Mouse (Mus musculus): Measurements from ENCODE around the gene Stk36. TPM values are rescaled to one million over a fixed set of nuclear protein-coding genes. Genes with fewer than 3 reads are reported as not detected.

Stk36 gene
- polyA plus RNA-seq, 1 experiment from 2014 or later, result 12.5 TPM

GRCm38 (mm10) chr1:74624183-74624582, 22.9 kb downstream of the Stk36 start:
- Histone ChIP-seq H3K4me1 (ENCODE audit: insufficient read depth, low read depth, low read length) (no peaks in the 10 kb centered on the region), H3K4me3 (ENCODE audit: low read depth, low read length) (no peak overlapping the region), H3K4me2 (replicated peaks; ENCODE audit: low read depth, low read length) (no peak overlapping the region), H3K36me3 (ENCODE audit: insufficient read depth, low read length) (no peaks in the 10 kb centered on the region), H3K27me3 (replicated peaks; ENCODE audit: insufficient read depth, low read length) (no peaks in the 10 kb centered on the region), H3K9me3 (ENCODE audit: low read length) (no peaks in the 10 kb centered on the region), H3K9ac (replicated peaks; ENCODE audit: low read depth) (no peak overlapping the region), H3K27ac (ENCODE audit: low read length) (peak overlapping the region; percentile 62; the same call in 1 of the 2 replicates)
- TF ChIP-seq CTCF (IDR thresholded peaks at IDR 0.05) (no peak), EP300 (IDR thresholded peaks at IDR 0.05) (peak; percentile 98)
- DNase-seq (ENCODE audit: low spot score) (peak; percentile 80), ATAC-seq (peak; percentile 97)
- 68% methylated on average over 1 of the region's 1 CpGs for WGBS

- 59% methylated on average over 4 of the region's 4 CpGs for WGBS
- peak; percentile 62 for ATAC-seq
- no peaks in the 10 kb centered on the region for H3K4me1 ChIP-seq (ENCODE audit: insufficient read depth, low read depth, low read length)
- H3K36me3 ChIP-seq (ENCODE audit: insufficient read depth, low read length), result no peaks in the 10 kb centered on the region
- no peak overlapping the region for H3K9ac ChIP-seq (replicated peaks; ENCODE audit: low read depth)
- H3K27ac ChIP-seq (ENCODE audit: low read length), result peak overlapping the region; percentile 62
- no peaks in the 10 kb centered on the region for H3K27me3 ChIP-seq (replicated peaks; ENCODE audit: insufficient read depth, low read length)
- H3K9me3 ChIP-seq (ENCODE audit: low read length), result no peaks in the 10 kb centered on the region
- TF ChIP-seq EP300 (IDR thresholded peaks at IDR 0.05) (peak; percentile 70), CTCF (IDR thresholded peaks at IDR 0.05) (no peak)
- no peak overlapping the region for H3K4me3 ChIP-seq (ENCODE audit: low read depth, low read length)
- 0 out of 2 replicates have a peak overlapping the region, but pooled peaks have one; percentile 6 for H3K4me2 ChIP-seq (replicated peaks; ENCODE audit: low read depth, low read length)
- DNase-seq (ENCODE audit: low spot score), result peak; percentile 30
Measured at GRCm38 (mm10) chr1:74626076-74626475, 24.8 kb downstream of the Stk36 start.

- no peak overlapping the region for H3K4me3 ChIP-seq (ENCODE audit: low read depth, low read length)
- no peaks in the 10 kb centered on the region for H3K4me1 ChIP-seq (ENCODE audit: insufficient read depth, low read depth, low read length)
- H3K9ac ChIP-seq (replicated peaks; ENCODE audit: low read depth), result no peak overlapping the region
- H3K36me3 ChIP-seq (ENCODE audit: insufficient read depth, low read length), result no peaks in the 10 kb centered on the region
- 34% methylated on average over 7 of the region's 7 CpGs for WGBS
- TF ChIP-seq CTCF (IDR thresholded peaks at IDR 0.05), result no peak
- no peak for TF ChIP-seq EP300 (IDR thresholded peaks at IDR 0.05)
- no peaks in the 10 kb centered on the region for H3K27me3 ChIP-seq (replicated peaks; ENCODE audit: insufficient read depth, low read length)
- no peaks in the 10 kb centered on the region for H3K9me3 ChIP-seq (ENCODE audit: low read length)
- ATAC-seq, result no peak
- no peak overlapping the region for H3K4me2 ChIP-seq (replicated peaks; ENCODE audit: low read depth, low read length)
- no peak for DNase-seq (ENCODE audit: low spot score)
- no peak overlapping the region for H3K27ac ChIP-seq (ENCODE audit: low read length)
Measured at GRCm38 (mm10) chr1:74628001-74628400, 26.8 kb downstream of the Stk36 start.

GRCm38 (mm10) chr1:74632734-74633133, 31.5 kb downstream of the Stk36 start:
- WGBS, result 81% methylated on average over 4 of the region's 4 CpGs

GRCm38 (mm10) chr1:74643524-74643923, 42.3 kb downstream of the Stk36 start:
- H3K9me3 ChIP-seq (ENCODE audit: low read length), result no peaks in the 10 kb centered on the region
- H3K9ac ChIP-seq (replicated peaks; ENCODE audit: low read depth), result no peak overlapping the region
- peak; percentile 36 for DNase-seq (ENCODE audit: low spot score)
- H3K4me3 ChIP-seq (ENCODE audit: low read depth, low read length), result no peak overlapping the region
- peak; percentile 81 for ATAC-seq
- no peak overlapping the region for H3K4me2 ChIP-seq (replicated peaks; ENCODE audit: low read depth, low read length)
- H3K27me3 ChIP-seq (replicated peaks; ENCODE audit: insufficient read depth, low read length), result no peaks in the 10 kb centered on the region
- H3K36me3 ChIP-seq (ENCODE audit: insufficient read depth, low read length), result no peaks in the 10 kb centered on the region
- TF ChIP-seq CTCF (IDR thresholded peaks at IDR 0.05), result no peak
- TF ChIP-seq EP300 (IDR thresholded peaks at IDR 0.05), result peak; percentile 78; the same call in 1 of the 2 replicates
- H3K27ac ChIP-seq (ENCODE audit: low read length), result no peak overlapping the region
- H3K4me1 ChIP-seq (ENCODE audit: insufficient read depth, low read depth, low read length), result no peaks in the 10 kb centered on the region
- 25% methylated on average over 2 of the region's 2 CpGs for WGBS

More at GRCm38 (mm10) chr1:74632734-74633133, 31.5 kb downstream of the Stk36 start:
- H3K4me1 ChIP-seq (ENCODE audit: insufficient read depth, low read depth, low read length), result no peaks in the 10 kb centered on the region
- H3K27me3 ChIP-seq (replicated peaks; ENCODE audit: insufficient read depth, low read length), result no peaks in the 10 kb centered on the region
- no peak overlapping the region for H3K27ac ChIP-seq (ENCODE audit: low read length)
- H3K4me3 ChIP-seq (ENCODE audit: low read depth, low read length), result no peak overlapping the region
- DNase-seq (ENCODE audit: low spot score) (no peak), ATAC-seq (no peak)
- no peaks in the 10 kb centered on the region for H3K9me3 ChIP-seq (ENCODE audit: low read length)
- no peak for TF ChIP-seq EP300 (IDR thresholded peaks at IDR 0.05)
- TF ChIP-seq CTCF (IDR thresholded peaks at IDR 0.05), result no peak
- H3K9ac ChIP-seq (replicated peaks; ENCODE audit: low read depth), result no peak overlapping the region
- H3K36me3 ChIP-seq (ENCODE audit: insufficient read depth, low read length), result no peaks in the 10 kb centered on the region
- no peak overlapping the region for H3K4me2 ChIP-seq (replicated peaks; ENCODE audit: low read depth, low read length)

GRCm38 (mm10) chr1:74643926-74644325, 42.7 kb downstream of the Stk36 start:
- H3K4me2 ChIP-seq (replicated peaks; ENCODE audit: low read depth, low read length), result no peak overlapping the region
- no peaks in the 10 kb centered on the region for H3K4me1 ChIP-seq (ENCODE audit: insufficient read depth, low read depth, low read length)
- H3K4me3 ChIP-seq (ENCODE audit: low read depth, low read length), result no peak overlapping the region
- H3K27me3 ChIP-seq (replicated peaks; ENCODE audit: insufficient read depth, low read length), result no peaks in the 10 kb centered on the region
- no peak overlapping the region for H3K27ac ChIP-seq (ENCODE audit: low read length)
- no peaks in the 10 kb centered on the region for H3K9me3 ChIP-seq (ENCODE audit: low read length)
- DNase-seq (ENCODE audit: low spot score) (peak; percentile 50), ATAC-seq (peak; percentile 46; the same call in 1 of the 2 replicates)
- TF ChIP-seq EP300 (IDR thresholded peaks at IDR 0.05) (no peak), CTCF (IDR thresholded peaks at IDR 0.05) (peak; percentile 58)
- no peak overlapping the region for H3K9ac ChIP-seq (replicated peaks; ENCODE audit: low read depth)
- no peaks in the 10 kb centered on the region for H3K36me3 ChIP-seq (ENCODE audit: insufficient read depth, low read length)
